Mouse (Mus musculus) kidney, adult 2 months (tissue): ENCODE measurements around the gene Armh2. TPM values are rescaled to one million over a fixed set of nuclear protein-coding genes. Genes with fewer than 3 reads are reported as not detected.
A peak's percentile ranks its signal among the peaks of the same experiment; 100 is the strongest.

ENCODE experiments used
- DNase-seq: peaks from one replicate; pipeline ENCODE4 v3.0.0; 2021
- H3K27ac ChIP-seq: fragments of 200-500 bp; 2 replicates; pipeline ENCODE4 v1.5.1; 2012; ENCODE audit warnings: low read depth, low read length, control low read depth, inconsistent platforms; ENCODE audit not compliant: insufficient read depth
- H3K27me3 ChIP-seq: fragments of 200-500 bp; replicated peaks from 2 replicates; pipeline ENCODE4 v1.6.1; 2012; ENCODE audit warnings: mild to moderate bottlenecking, moderate library complexity, low read length, inconsistent platforms; ENCODE audit not compliant: control insufficient read depth, insufficient read depth
- H3K36me3 ChIP-seq: fragments of 200-500 bp; 2 replicates; pipeline ENCODE4 v1.6.1; 2012; ENCODE audit warnings: mild to moderate bottlenecking, moderate library complexity, low read length, inconsistent platforms; ENCODE audit not compliant: control insufficient read depth, insufficient read depth
- H3K4me1 ChIP-seq: fragments of 200-500 bp; 2 replicates; pipeline ENCODE4 v1.6.1; 2011; ENCODE audit warnings: low read length; ENCODE audit not compliant: control insufficient read depth, insufficient read depth
- H3K4me3 ChIP-seq: fragments of 200-500 bp; 2 replicates; pipeline ENCODE4 v1.5.1; 2011; ENCODE audit warnings: mild to moderate bottlenecking, low read depth, low read length, control low read depth; ENCODE audit not compliant: insufficient read depth
- CTCF ChIP-seq: fragments of 200-500 bp; conservative IDR thresholded peaks from 2 replicates; pipeline ENCODE4 v1.5.1; 2011; ENCODE audit warnings: low read depth, mild to moderate bottlenecking, control low read depth, low read length, moderate library complexity, mixed read lengths; ENCODE audit not compliant: insufficient read depth, insufficient read length
- POLR2A ChIP-seq: fragments of 200-500 bp; IDR thresholded peaks from one replicate; pipeline ENCODE4 v1.6.1; 2011; ENCODE audit warnings: low read depth, low read length, control low read depth
- WGBS: fragments of 180-500 bp; shearing (Covaris S2); methylation state at CpG from one replicate; pipeline ENCODE4 v1.1.7; 2018; 5-methylcytosine and 5-hydroxymethylcytosine counted together
- polyA plus RNA-seq: library from polyadenylated mRNA; depleted of rRNA; stranded (reverse); fragments of >200 nt; gene quantifications from 2 replicates; pipeline ENCODE4 v1.2.3, GENCODE M21; 2012

The Armh2 gene
- polyA plus RNA-seq, 1 experiment, result not detected

- no peak for DNase-seq
- no peak overlapping the region for H3K4me3 ChIP-seq
- no peaks in the 10 kb centered on the region for H3K36me3 ChIP-seq
- WGBS, result 97% methylated on average over 3 of the region's 3 CpGs
- H3K4me1 ChIP-seq, result peaks cover 2% of the 10 kb centered on the region; the same call in 1 of the 2 replicates
- H3K27ac ChIP-seq, result no peak overlapping the region
- TF ChIP-seq POLR2A (no peak), CTCF (no peak)
- H3K27me3 ChIP-seq, result no peaks in the 10 kb centered on the region
Measured at GRCm38 (mm10) chr13:24756756-24757155, 15.7 kb downstream of the Armh2 start.

- WGBS, result 87% methylated on average over 12 of the region's 12 CpGs
- TF ChIP-seq POLR2A (no peak), CTCF (no peak)
Measured at GRCm38 (mm10) chr13:24757820-24758564, 17.0 kb downstream of the Armh2 start.

GRCm38 (mm10) chr13:24759451-24759850, 18.4 kb downstream of the Armh2 start:
- WGBS, result 84% methylated on average over 10 of the region's 10 CpGs
- Histone ChIP-seq H3K27me3 (no peaks in the 10 kb centered on the region), H3K4me1 (peaks cover 2% of the 10 kb centered on the region; the same call in 1 of the 2 replicates), H3K27ac (no peak overlapping the region), H3K36me3 (no peaks in the 10 kb centered on the region), H3K4me3 (no peak overlapping the region)
- no peak for TF ChIP-seq CTCF
- no peak for TF ChIP-seq POLR2A
- no peak for DNase-seq

More at GRCm38 (mm10) chr13:24757820-24758564, 17.0 kb downstream of the Armh2 start:
- Histone ChIP-seq H3K27ac (no peak overlapping the region), H3K4me3 (no peak overlapping the region), H3K27me3 (no peaks in the 10 kb centered on the region), H3K36me3 (no peaks in the 10 kb centered on the region), H3K4me1 (peaks cover 2% of the 10 kb centered on the region; the same call in 1 of the 2 replicates)
- DNase-seq, result no peak

- TF ChIP-seq CTCF (no peak), POLR2A (no peak)
- Histone ChIP-seq H3K27me3 (no peaks in the 10 kb centered on the region), H3K4me3 (no peak overlapping the region), H3K36me3 (no peaks in the 10 kb centered on the region), H3K4me1 (peaks cover 2% of the 10 kb centered on the region; the same call in 1 of the 2 replicates), H3K27ac (no peak overlapping the region)
- peak; percentile 37 for DNase-seq
- WGBS, result 54% methylated on average over 5 of the region's 5 CpGs
Measured at GRCm38 (mm10) chr13:24760351-24760870, 19.4 kb downstream of the Armh2 start.

- DNase-seq, result no peak
- Histone ChIP-seq H3K4me3 (peak overlapping the region; percentile 64), H3K27ac (peak overlapping the region; percentile 45), H3K36me3 (no peaks in the 10 kb centered on the region), H3K4me1 (peaks cover 2% of the 10 kb centered on the region; the same call in 1 of the 2 replicates), H3K27me3 (no peaks in the 10 kb centered on the region)
- TF ChIP-seq CTCF, result no peak
- TF ChIP-seq POLR2A, result peak; percentile 27
- 6% methylated on average over 10 of the region's 10 CpGs for WGBS
Measured at GRCm38 (mm10) chr13:24761083-24761402, 20.0 kb downstream of the Armh2 start.

GRCm38 (mm10) chr13:24761403-24762227, 20.6 kb downstream of the Armh2 start, which contains the start of gene Gmnn:
Gene Gmnn (minus strand): TSS chr13:24761923.
- peak; percentile 38 for TF ChIP-seq POLR2A
- no peak for TF ChIP-seq CTCF
- Histone ChIP-seq H3K4me3 (peak within 1 kb of the TSS; percentile 64), H3K36me3 (no peaks in the 10 kb centered on the region), H3K27me3 (no peaks in the 10 kb centered on the region), H3K27ac (peak within 1 kb of the TSS; percentile 64), H3K4me1 (peaks cover 2% of the 10 kb centered on the region; the same call in 1 of the 2 replicates)
- under 1% methylated on average over 79 of the region's 79 CpGs for WGBS
- peak; percentile 93 for DNase-seq
